Mouse (Mus musculus) layer of hippocampus, postnatal 36 days (tissue): ENCODE results near the gene Abhd14a. TPM values are rescaled to one million over a fixed set of nuclear protein-coding genes. Genes with fewer than 3 reads are reported as not detected.

Experiments
- DNase-seq, 2 experiments: peaks; one replicate each; pipeline ENCODE4 v3.0.0; 2022
- total RNA-seq, 2 experiments: library from RNA; stranded (reverse); gene quantifications; 2 replicates each; pipeline ENCODE4 v1.2.3; 2021

The Abhd14a gene
- total RNA-seq, 2 experiments from 2014 or later: 38.5 to 41.0 TPM

- peak in 1 of 2 experiments; percentile 1 for DNase-seq
Observed at GRCm38 (mm10) chr9:106469317-106469716, 21.8 kb upstream of the Abhd14a start.

GRCm38 (mm10) chr9:106467746-106468145 is 20.3 kb upstream of the Abhd14a start:
- DNase-seq: no peak

- no peak for DNase-seq
Observed at GRCm38 (mm10) chr9:106466721-106467120, 19.2 kb upstream of the Abhd14a start.

GRCm38 (mm10) chr9:106465571-106466200 is 18.2 kb upstream of the Abhd14a start, which contains the start of gene Gpr62:
Gene Gpr62, minus strand, starts transcription at chr9:106465938.
- peak; percentile 67 to 69 for DNase-seq

GRCm38 (mm10) chr9:106464751-106465541 is 17.5 kb upstream of the Abhd14a start:
- DNase-seq: peak; percentile 73 to 80

- no peak for DNase-seq
Observed at GRCm38 (mm10) chr9:106463122-106464063, 15.9 kb upstream of the Abhd14a start.

GRCm38 (mm10) chr9:106462430-106462800 is 14.9 kb upstream of the Abhd14a start:
- DNase-seq: no peak

GRCm38 (mm10) chr9:106461641-106462429 is 14.4 kb upstream of the Abhd14a start:
- no peak for DNase-seq

GRCm38 (mm10) chr9:106461026-106461415 is 13.5 kb upstream of the Abhd14a start:
- DNase-seq: no peak

- no peak for DNase-seq
Observed at GRCm38 (mm10) chr9:106460401-106461025, 13.0 kb upstream of the Abhd14a start.

GRCm38 (mm10) chr9:106459946-106460345 is 12.5 kb upstream of the Abhd14a start:
- DNase-seq: no peak

GRCm38 (mm10) chr9:106457920-106458319 is 10.4 kb upstream of the Abhd14a start:
- DNase-seq: no peak

GRCm38 (mm10) chr9:106457163-106457559 is 9.7 kb upstream of the Abhd14a start:
- DNase-seq: no peak

- DNase-seq: no peak
Observed at GRCm38 (mm10) chr9:106456325-106457162, 9.1 kb upstream of the Abhd14a start.

GRCm38 (mm10) chr9:106454888-106455681 is 7.6 kb upstream of the Abhd14a start:
- peak in 1 of 2 experiments; percentile 49 for DNase-seq

GRCm38 (mm10) chr9:106454071-106454761 is 6.7 kb upstream of the Abhd14a start:
- no peak for DNase-seq

- peak; percentile 53 to 60 for DNase-seq
Observed at GRCm38 (mm10) chr9:106453271-106454070, 6.0 kb upstream of the Abhd14a start, which contains the start of gene Pcbp4. Gene Pcbp4, plus strand, starts transcription at chr9:106453291.

GRCm38 (mm10) chr9:106452821-106453220 is 5.3 kb upstream of the Abhd14a start:
- DNase-seq: no peak
